Mouse (Mus musculus): ENCODE data around the gene Rps15. TPM values are rescaled to one million over a fixed set of nuclear protein-coding genes. Genes with fewer than 3 reads are reported as not detected.
A peak's percentile ranks its signal among the peaks of the same experiment; 100 is the strongest.

The Rps15 gene
- polyA plus RNA-seq, 1 experiment from 2014 or later = 741 TPM

DNA sequence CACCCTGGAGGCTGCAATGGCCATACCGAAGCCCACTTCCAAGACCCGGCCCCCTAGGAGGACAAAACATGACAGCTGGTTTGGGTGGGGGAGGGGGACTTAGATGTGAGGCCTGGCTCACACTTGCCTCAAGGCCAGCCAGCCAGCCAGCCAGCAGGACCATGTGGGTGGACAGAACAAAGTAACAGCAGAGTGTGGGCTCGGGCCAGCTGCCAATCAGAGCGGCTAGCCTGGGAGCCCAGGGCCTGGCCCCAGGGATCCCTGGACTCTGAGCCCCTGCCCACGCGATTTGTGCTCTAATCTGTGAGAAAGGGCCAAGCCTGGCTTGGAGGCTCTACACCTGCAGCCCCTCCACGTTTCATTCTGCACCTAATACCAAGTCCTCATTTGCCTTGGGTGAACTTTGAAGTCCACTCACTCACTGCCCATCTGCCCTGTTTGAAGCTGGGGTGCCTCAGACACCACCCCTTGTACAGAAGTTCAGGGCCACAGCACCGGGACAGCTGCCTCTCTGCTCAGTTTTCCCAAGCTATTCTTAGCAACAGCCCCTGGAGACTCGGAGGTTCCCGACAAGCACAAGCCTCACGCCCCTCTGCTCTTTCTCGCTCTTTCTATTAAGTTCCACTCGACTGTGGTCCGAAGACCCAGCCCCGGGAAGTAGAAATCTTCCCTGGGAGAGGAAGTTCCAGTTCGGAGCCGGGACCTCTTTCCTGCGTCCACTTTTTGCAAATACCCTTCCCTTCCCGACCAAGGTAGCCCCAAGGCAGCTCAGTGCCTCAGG, 32.2 kb upstream of the Rps15 start:
- H3K4me1 ChIP-seq (ENCODE audit: insufficient read depth, low read depth, low read length) = peaks cover 10% of the 10 kb centered on the region; the same call in 1 of the 2 replicates
- H3K27ac ChIP-seq (ENCODE audit: low read length) = peak overlapping the region; percentile 98
- H3K4me3 ChIP-seq (ENCODE audit: low read depth, low read length) = peak overlapping the region; percentile 47
- H3K4me2 ChIP-seq (replicated peaks; ENCODE audit: low read depth, low read length) = peak overlapping the region; percentile 80
- peaks cover 20% of the 10 kb centered on the region; the same call in 1 of the 2 replicates for H3K36me3 ChIP-seq (ENCODE audit: insufficient read depth, low read length)
- 8% methylated on average over 19 of the region's 19 CpGs for WGBS
- no peak for TF ChIP-seq EP300 (IDR thresholded peaks at IDR 0.05)
- TF ChIP-seq CTCF (IDR thresholded peaks at IDR 0.05) = no peak
- ATAC-seq = no peak
- H3K27me3 ChIP-seq (replicated peaks; ENCODE audit: insufficient read depth, low read length) = no peaks in the 10 kb centered on the region
- peak overlapping the region; percentile 39 for H3K9ac ChIP-seq (replicated peaks; ENCODE audit: low read depth)
- H3K9me3 ChIP-seq (ENCODE audit: low read length) = no peaks in the 10 kb centered on the region
- no peak for DNase-seq (ENCODE audit: low spot score)

DNA sequence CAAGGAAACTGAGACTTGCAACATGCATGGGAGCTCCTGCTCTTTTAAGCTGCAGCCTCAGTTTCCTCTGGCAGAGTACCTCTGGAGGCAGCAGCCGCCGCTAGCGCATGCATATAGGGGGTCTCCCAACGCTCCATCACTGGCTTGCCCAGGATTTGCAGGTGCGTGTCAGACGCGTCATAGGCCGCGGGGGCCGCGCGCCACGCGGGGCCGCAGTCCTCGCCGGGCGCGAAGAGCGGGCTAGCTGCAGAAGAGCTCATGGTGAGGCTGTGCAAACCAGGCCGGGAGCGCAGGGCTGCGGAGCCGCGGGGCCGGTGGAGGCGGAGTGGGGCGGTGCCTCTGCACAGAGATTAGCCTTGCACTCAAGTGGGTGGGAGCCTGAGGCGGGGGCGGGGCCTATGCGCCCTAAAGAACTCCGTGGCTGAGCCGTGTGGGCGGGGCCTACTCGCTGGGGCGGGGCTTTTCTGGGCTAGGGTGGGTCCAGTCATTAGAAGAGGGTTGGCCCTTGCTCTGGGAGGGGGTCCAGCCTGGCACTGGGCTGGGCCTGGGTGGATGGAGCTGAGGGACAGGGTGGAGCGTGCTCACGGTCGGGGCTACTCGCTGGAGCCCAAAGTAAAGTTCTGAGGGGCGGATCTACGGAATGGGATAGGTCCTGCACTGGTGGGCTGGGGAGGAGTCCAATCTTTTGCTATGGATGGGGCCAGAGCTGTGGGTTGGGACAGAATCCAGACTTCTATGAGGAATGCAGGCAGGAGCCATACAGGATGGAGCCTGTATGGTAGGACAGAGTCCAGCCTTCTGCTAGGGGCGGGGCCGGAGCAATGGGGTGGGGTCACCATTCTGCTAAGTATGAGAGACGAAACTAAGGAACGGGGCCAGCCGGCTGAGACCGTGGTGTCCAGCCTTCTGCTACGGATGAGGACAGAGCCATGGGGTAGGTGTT, 31.3 kb upstream of the Rps15 start, which contains the start of the genes Gamt and Dazap1:
Gamt (minus strand) TSS at position 371 of the 943 bp plus-strand sequence.
Dazap1 (plus strand) TSS at position 845 of the 943 bp plus-strand sequence.
- no peaks in the 10 kb centered on the region for H3K27me3 ChIP-seq (replicated peaks; ENCODE audit: insufficient read depth, low read length)
- TF ChIP-seq EP300 (IDR thresholded peaks at IDR 0.05) (no peak), CTCF (IDR thresholded peaks at IDR 0.05) (no peak)
- ATAC-seq (peak; percentile 87), DNase-seq (ENCODE audit: low spot score) (peak; percentile 98)
- WGBS = under 1% methylated on average over 44 of the region's 49 CpGs
- no peaks in the 10 kb centered on the region for H3K9me3 ChIP-seq (ENCODE audit: low read length)
- H3K36me3 ChIP-seq (ENCODE audit: insufficient read depth, low read length) = peaks cover 11% of the 10 kb centered on the region; the same call in 1 of the 2 replicates
- H3K4me2 ChIP-seq (replicated peaks; ENCODE audit: low read depth, low read length) = peak within 1 kb of the TSS; percentile 80
- H3K4me3 ChIP-seq (ENCODE audit: low read depth, low read length) = peak within 1 kb of the TSS; percentile 47
- peak within 1 kb of the TSS; percentile 98 for H3K27ac ChIP-seq (ENCODE audit: low read length)
- peak within 1 kb of the TSS; percentile 59 for H3K9ac ChIP-seq (replicated peaks; ENCODE audit: low read depth)
- H3K4me1 ChIP-seq (ENCODE audit: insufficient read depth, low read depth, low read length) = peaks cover 10% of the 10 kb centered on the region; the same call in 1 of the 2 replicates

DNA sequence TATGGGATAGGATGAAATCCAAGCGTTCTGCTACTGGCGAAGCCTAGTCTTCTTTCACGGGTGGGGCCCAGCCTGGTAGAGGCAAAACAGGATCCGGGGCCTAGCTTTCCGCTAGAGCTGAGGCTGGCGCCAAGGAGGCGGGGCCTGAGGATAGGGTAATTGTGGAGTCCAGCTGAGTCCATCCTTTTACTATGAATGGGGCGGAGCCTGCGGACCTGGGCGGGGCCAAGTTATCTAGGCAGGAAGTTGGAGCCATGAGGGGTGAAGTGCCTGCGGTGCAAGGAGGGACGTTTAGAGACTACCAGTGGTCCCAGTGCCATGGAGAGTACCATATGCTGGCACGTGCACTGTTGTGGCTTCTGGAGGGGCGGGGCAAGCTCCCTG, 30.7 kb upstream of the Rps15 start:
- Histone ChIP-seq H3K4me2 (replicated peaks; ENCODE audit: low read depth, low read length) (peak overlapping the region; percentile 80), H3K4me3 (ENCODE audit: low read depth, low read length) (peak overlapping the region; percentile 47), H3K27me3 (replicated peaks; ENCODE audit: insufficient read depth, low read length) (no peaks in the 10 kb centered on the region), H3K9ac (replicated peaks; ENCODE audit: low read depth) (peak overlapping the region; percentile 59), H3K9me3 (ENCODE audit: low read length) (no peaks in the 10 kb centered on the region), H3K36me3 (ENCODE audit: insufficient read depth, low read length) (peaks cover 5% of the 10 kb centered on the region; the same call in 1 of the 2 replicates), H3K27ac (ENCODE audit: low read length) (peak overlapping the region; percentile 98), H3K4me1 (ENCODE audit: insufficient read depth, low read depth, low read length) (peaks cover 14% of the 10 kb centered on the region; the same call in 1 of the 2 replicates)
- ATAC-seq (peak; percentile 79), DNase-seq (ENCODE audit: low spot score) (peak; percentile 99)
- WGBS = 0% methylated on average over 13 of the region's 14 CpGs
- TF ChIP-seq CTCF (IDR thresholded peaks at IDR 0.05) (no peak), EP300 (IDR thresholded peaks at IDR 0.05) (peak; percentile 73)

DNA sequence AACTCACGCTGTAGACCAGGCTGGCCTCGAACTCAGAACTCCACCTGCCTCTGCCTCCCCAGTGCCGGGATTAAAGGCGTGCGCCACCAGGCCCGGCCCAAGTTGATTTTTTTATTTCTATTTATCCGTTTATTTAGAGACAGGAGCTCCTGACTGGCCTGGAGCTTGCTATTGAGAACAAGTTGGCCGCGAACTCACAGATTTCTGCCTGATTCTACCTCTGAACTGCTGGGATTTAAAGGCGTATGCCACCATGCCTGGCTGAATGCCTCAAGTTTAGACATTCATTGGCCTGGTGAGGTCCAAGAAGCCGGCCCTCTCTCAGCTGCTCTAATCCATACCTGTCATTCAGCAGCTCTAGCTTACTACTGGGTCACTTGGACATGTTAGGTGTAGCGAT, 30.1 kb upstream of the Rps15 start:
- Histone ChIP-seq H3K4me3 (ENCODE audit: low read depth, low read length) (peak overlapping the region; percentile 47; the same call in 1 of the 2 replicates), H3K36me3 (ENCODE audit: insufficient read depth, low read length) (no peaks in the 10 kb centered on the region), H3K9ac (replicated peaks; ENCODE audit: low read depth) (no peak overlapping the region), H3K27me3 (replicated peaks; ENCODE audit: insufficient read depth, low read length) (no peaks in the 10 kb centered on the region), H3K4me2 (replicated peaks; ENCODE audit: low read depth, low read length) (peak overlapping the region; percentile 80), H3K4me1 (ENCODE audit: insufficient read depth, low read depth, low read length) (peaks cover 16% of the 10 kb centered on the region; the same call in 1 of the 2 replicates), H3K27ac (ENCODE audit: low read length) (peak overlapping the region; percentile 98; the same call in 1 of the 2 replicates), H3K9me3 (ENCODE audit: low read length) (no peaks in the 10 kb centered on the region)
- 64% methylated on average over 12 of the region's 12 CpGs for WGBS
- DNase-seq (ENCODE audit: low spot score) (no peak), ATAC-seq (no peak)
- TF ChIP-seq CTCF (IDR thresholded peaks at IDR 0.05) = no peak
- TF ChIP-seq EP300 (IDR thresholded peaks at IDR 0.05) = no peak

DNA sequence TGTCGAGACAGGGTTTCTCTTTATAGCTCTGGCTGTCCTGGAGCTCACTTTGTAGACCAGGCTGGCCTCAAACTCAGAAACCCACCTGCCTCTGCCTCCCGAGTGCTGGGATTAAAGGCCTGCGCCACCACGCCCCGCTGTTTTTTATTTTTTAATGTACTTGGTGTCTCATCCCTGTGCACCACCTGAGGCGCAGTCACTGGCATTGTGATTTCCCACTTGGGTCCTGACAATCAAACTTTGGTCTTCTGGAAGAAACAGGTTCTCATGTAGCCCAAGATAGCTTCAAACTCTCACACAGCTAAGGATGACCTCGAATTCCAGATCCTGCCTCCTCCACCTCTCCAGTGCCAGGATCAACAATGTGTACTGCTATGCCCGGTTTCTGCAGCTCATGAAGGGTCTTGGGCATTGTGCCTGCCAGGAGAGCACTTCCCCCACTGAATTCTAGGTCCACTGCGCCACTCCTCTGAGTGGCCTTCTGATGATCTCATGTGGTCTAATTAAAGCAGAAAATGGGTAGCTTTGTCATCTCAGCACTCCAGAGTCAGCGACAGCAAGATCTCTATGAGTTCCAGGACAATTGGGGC, 29.4 kb upstream of the Rps15 start:
- no peak for ATAC-seq
- H3K4me2 ChIP-seq (replicated peaks; ENCODE audit: low read depth, low read length) = no peak overlapping the region
- DNase-seq (ENCODE audit: low spot score) = no peak
- H3K27me3 ChIP-seq (replicated peaks; ENCODE audit: insufficient read depth, low read length) = no peaks in the 10 kb centered on the region
- H3K4me1 ChIP-seq (ENCODE audit: insufficient read depth, low read depth, low read length) = peaks cover 23% of the 10 kb centered on the region; the same call in 1 of the 2 replicates
- 88% methylated on average over 10 of the region's 10 CpGs for WGBS
- no peak for TF ChIP-seq CTCF (IDR thresholded peaks at IDR 0.05)
- no peak for TF ChIP-seq EP300 (IDR thresholded peaks at IDR 0.05)
- no peak overlapping the region for H3K27ac ChIP-seq (ENCODE audit: low read length)
- no peak overlapping the region for H3K4me3 ChIP-seq (ENCODE audit: low read depth, low read length)
- H3K9me3 ChIP-seq (ENCODE audit: low read length) = no peaks in the 10 kb centered on the region
- no peaks in the 10 kb centered on the region for H3K36me3 ChIP-seq (ENCODE audit: insufficient read depth, low read length)
- H3K9ac ChIP-seq (replicated peaks; ENCODE audit: low read depth) = no peak overlapping the region
